Mouse (Mus musculus): ENCODE results near the gene Tnr.

GRCm38 (mm10) chr1:159980355-159980754 is 456.8 kb downstream of the Tnr start:
- TF ChIP-seq CTCF (IDR thresholded peaks at IDR 0.05; ENCODE audit: low read depth) (no peak), EP300 (IDR thresholded peaks at IDR 0.05; ENCODE audit: low read depth) (no peak)
